Mouse (Mus musculus) mouse embryonic stem cell (cell line): ENCODE results near the gene Car11.

Source experiments
- in situ Hi-C, 2 experiments: fragments of 300-500 bp; cut with MboI; formaldehyde crosslinking; loops; 1 replicate in 1 of 2; 3 replicates in 1 of 2; pipeline ENCODE4 v1.14.3; 2019 to 2020; ENCODE audit warnings: low sequenced_read_pairs in 2 of 2, low pct_unique_long_range_greater_than_20kb in 1 of 2, mixed read lengths in 1 of 2; ENCODE audit not compliant: unreplicated experiment in 1 of 2

Gene Car11

GRCm38 (mm10) chr7:45719180-45719579 lies 19.5 kb downstream of the Car11 start:
- in situ Hi-C loops = no loop called here

GRCm38 (mm10) chr7:45719738-45720412 lies 20.2 kb downstream of the Car11 start:
- in situ Hi-C loops = no loop called here

DNA sequence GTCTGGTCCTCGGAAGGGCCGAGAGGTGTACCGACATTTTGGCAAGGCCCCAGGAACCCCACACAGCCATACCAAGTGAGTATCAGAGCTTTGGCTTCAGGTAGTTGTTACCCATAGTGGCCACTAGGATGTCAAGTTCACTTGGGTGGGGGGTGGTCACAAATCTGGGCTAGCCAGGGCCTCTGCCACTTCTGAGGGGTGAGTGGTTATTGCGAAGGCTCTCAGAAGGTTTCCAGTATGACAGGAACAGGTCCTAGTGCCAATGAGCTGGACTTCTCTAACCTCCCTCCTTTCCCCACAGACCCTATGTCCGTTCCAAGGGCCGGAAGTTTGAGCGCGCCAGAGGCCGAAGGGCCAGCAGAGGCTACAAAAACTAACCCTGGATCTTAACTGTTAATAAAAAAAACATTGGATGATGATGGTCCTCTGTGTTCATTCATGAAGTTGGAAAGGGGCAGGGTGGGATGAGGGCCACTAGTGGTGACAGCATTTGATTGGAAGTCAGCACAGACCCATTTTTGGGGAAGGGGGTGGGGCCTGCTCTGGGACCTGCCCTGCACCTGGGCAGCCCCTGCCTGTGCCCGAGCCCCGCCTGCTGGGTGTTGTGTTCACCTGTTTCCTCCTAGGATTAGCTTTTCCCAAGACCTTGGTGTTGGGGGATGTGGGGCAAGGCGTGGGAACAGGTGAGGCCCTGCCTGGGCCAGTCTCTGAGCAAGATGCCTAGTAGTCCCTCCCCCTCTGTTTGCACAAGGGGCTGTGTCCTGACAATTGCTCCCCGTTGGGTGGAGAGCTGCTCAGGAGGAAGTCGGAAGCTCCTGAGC lies 21.0 kb downstream of the Car11 start, which contains the start of gene Fam83e:
Fam83e (plus strand) TSS at position 800 of the 821 bp plus-strand sequence.
- in situ Hi-C loops = no loop called here

DNA sequence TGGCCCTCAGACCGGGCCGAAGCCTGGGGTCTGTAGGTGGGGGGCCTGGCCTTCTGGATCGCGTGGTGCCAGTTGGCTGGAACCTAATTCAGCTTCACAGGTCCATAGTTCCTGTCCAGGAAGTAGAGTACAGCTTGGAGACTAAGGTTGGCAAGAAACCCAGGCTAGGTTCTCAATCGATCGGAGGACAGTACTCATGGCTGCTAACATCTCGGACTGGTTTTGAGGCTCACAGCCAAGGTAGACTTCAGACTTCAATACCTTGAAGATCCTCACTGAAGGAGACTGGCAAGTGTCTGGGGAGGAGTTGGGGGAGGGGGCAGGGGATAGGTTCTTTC lies 21.6 kb downstream of the Car11 start:
- in situ Hi-C loops = no loop called here

DNA sequence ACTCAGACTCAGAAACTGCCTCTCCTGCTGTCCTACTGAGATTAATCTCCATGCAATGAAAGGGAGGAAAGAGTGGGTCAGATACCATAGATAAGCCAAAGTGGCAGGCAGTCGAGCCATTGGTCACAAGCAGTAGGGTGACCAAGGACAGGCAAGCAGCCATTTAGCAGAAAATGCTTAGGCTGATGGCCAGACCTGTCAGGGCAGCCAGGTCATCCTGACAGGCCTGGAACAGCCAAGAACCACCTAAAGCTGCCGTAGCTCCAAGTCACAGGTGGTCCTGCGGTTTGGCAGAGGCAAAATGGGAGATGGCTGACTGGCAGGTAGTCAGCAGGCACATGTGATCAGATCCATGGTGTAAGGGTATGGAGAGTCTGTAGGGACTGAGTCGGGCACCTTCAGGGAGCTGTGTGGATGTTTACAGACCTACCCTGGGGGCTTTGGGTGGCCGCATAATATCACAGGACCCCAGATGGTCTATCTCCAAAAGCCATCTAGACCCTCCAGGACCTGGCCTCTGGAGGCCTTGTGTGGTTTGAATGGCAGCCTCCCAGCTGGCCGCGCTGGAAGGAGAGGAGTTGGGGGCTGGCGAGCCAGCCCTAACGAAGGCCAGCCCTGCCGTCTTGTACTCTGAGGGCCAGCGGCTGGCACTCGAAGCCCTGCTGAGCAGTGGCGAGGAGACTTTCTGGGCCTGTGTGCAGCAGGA lies 22.2 kb downstream of the Car11 start:
- in situ Hi-C loops = no loop called here

DNA sequence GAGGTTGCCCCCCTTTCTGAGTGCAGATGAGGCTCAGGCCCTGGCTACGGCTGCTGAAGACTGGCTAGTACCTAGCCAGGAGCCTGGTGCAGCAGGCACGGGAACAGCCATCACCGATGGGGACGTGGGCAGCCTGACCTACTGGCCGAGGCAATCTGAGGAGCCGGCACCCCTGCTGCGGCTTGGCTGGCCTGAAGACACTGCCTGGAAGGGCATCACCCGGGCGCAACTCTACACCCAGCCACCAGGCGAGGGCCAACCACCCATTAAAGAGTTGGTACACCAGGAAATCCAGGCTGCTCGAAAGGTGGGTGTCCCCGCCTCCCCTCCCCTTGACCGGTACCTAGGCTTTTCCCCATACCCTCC lies 22.7 kb downstream of the Car11 start:
- in situ Hi-C loops = no loop called here

- in situ Hi-C loops = no loop called here
Measured at GRCm38 (mm10) chr7:45723301-45723700, 23.7 kb downstream of the Car11 start.

DNA sequence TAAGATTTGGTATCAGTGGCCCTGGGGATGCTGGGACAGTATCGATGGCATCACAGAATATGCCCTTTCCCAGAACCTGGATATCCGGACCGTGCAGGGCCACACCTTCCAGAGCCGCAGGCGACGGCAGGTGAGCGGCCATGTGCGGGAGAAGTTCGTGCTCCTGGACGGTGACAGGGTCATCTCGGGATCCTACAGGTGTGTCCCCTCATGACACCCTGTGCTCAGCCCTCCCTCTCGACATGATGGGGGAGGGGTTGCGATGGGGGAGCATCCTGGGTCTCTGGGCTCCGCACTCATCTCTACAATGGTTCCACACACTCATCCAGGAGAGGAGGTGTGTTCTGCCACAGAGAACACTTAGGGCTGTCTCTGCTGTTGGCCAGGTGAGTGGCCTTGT lies 24.1 kb downstream of the Car11 start:
- in situ Hi-C loops = no loop called here

GRCm38 (mm10) chr7:45725151-45725550 lies 25.5 kb downstream of the Car11 start:
- in situ Hi-C loops = no loop called here

GRCm38 (mm10) chr7:45725713-45726112 lies 26.1 kb downstream of the Car11 start, which contains the start of gene Spaca4:
Gene Spaca4 (minus strand): TSS chr7:45725813.
- in situ Hi-C loops = no loop called here

- in situ Hi-C loops = no loop called here
Measured at GRCm38 (mm10) chr7:45726419-45726818, 26.8 kb downstream of the Car11 start.

DNA sequence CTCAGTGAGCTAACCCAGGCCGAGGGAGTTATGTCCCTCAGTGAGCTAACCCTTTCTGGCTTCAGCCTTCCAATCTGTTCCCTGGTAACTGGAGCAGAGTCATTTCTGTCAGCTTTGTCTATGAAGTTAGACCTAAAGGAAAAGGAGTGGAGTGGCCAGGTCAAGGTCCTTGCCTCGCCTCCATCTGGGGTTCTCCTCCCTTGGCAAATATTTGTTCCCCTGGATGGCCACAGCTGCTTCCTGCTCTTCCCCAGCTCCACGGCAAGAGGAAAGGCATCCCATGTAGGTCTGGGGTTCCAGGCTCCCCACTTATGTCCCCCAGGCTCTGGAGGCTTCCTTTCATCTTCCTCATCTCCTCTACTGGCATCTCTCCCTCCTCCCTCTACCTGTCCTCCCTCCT lies 28.0 kb downstream of the Car11 start:
- in situ Hi-C loops = no loop called here

DNA sequence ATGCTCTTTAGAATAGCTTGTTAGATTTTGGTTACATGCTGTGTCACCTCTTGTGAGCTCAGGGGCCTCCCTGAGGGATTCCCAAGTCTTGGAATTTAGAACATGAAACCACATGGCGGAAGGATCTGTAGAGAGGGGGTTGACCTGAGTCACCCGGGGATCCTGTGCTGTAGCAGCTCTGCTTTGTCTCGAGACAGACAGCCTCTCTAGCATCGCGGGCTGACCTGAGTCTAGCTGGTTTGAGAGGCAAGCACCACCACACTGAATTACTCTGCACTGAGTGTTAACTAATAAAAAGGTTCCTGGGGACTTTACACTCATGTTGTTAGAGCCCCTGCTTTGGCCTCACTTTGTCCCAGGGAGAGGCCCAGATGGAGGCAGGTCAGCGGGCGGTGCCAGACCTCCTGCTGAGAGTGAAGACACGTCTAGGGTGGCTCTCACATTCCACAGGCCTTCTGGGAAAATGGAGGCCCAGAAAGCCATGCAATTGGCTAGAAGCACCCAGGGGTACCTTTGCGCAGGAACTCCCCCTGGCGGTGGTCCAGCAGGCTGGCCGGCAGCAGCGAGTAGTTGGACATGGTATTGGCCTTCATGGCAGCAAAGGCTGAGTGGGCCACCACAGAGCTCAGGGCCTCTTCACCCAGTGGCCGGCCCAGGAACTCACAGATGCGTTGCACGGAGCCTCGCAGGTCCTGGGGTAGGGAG lies 31.2 kb downstream of the Car11 start:
- in situ Hi-C loops = loop anchor here (5.0 to 10.0 kb wide), 2 partner anchors 76 to 194 kb away; partner anchors contain the start of genes Ccdc114 (in 1 of the 2) and Emp3 (in 1 of the 2)

GRCm38 (mm10) chr7:45733477-45733876 lies 33.8 kb downstream of the Car11 start:
- in situ Hi-C loops = loop anchor here (5.0 to 10.0 kb wide), 2 partner anchors 74 to 191 kb away; partner anchors contain the start of genes Ccdc114 (in 1 of the 2) and Emp3 (in 1 of the 2)

DNA sequence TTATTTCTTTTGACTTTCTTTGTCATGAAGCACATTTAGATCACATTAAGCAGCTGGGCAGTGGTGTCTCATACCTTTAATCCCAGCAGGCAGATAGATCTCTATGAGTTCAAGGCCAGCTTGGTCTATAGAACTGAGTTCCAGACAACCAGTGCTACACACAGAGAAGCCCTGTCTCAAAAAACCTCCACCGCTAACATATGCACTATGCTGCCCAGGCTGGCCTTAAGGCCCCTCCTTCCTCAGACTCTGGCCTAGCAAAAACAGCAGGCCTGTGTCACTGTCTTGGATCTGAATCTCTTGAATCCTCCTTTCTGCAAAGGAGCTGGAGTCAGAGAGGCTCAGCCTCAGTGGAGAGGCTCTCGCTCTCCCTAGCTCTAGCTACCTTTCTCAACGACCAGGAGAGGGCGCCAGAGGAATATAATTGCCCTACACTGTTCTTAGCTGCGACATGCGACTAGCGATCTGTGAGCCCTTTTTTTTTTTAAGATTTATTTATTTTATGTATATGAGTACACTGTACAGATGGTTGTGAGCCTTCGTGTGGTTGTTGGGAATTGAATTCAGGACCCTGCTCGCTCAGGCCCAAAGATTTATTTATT lies 39.6 kb downstream of the Car11 start:
- in situ Hi-C loops = loop anchor here in 1 of 2 experiments (10.0 kb wide), 1 partner anchor 186 kb away; the partner anchor contains the start of genes Ccdc114 and Emp3

- in situ Hi-C loops = loop anchor here in 1 of 2 experiments (10.0 kb wide), 1 partner anchor 185 kb away; the partner anchor contains the start of genes Ccdc114 and Emp3
Measured at GRCm38 (mm10) chr7:45739820-45740219, 40.2 kb downstream of the Car11 start.

- in situ Hi-C loops = no loop called here
Measured at GRCm38 (mm10) chr7:45741308-45741707, 41.7 kb downstream of the Car11 start.

DNA sequence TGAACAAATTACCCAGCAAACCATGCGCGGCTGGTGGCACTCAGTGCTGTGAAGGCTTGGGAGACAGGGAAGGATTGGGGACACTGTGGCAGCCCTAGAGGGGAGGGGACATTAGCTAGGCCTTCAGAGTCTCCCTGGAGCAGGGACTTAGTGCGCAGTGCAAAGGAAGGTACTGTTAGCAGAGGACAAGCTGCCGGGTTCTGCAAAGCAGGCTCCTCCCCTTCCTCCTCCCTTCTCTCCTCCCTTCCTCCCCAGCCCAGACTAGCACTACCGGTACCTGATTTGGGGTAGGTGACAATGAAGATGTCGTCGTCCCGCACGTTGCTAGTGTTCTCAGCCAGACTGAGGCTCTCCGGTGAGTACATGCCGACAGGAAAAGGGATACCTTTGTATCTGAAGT lies 42.1 kb downstream of the Car11 start:
- in situ Hi-C loops = no loop called here
